Mouse (Mus musculus) gastrocnemius, adult 8-10 months (tissue): ENCODE results near the gene Colq. TPM values are rescaled to one million over a fixed set of nuclear protein-coding genes. Genes with fewer than 3 reads are reported as not detected.

ENCODE experiments used
- DNase-seq, 2 experiments: peaks; one replicate each; pipeline ENCODE4 v3.0.0; 2022; ENCODE audit warnings: low spot score in 2 of 2
- total RNA-seq, 4 experiments: library from RNA; stranded (reverse); gene quantifications; 2 replicates each; pipeline ENCODE4 v1.2.4; 2022

The Colq gene
- total RNA-seq, 4 experiments from 2014 or later = 5.7 to 7.2 (median 6.1) TPM

DNA sequence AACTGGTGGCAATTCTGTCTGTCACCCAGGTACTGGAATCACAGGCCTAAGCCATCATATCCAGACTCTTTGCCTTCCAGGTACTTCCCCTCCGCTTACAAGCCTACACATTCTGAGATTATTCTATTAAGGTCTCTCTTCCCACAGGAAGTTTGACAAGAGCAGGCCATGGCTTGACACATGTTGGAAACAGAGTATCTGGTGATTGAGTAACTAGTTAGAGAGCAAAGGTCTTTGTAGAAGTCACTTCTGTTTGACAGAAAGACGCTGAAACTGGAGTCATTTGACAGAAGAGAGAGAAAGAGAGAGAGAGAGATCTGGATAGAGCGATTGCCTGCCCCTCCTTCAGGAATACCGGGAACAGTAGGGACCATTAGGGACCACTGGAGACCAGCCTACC, 60.3 kb downstream of the Colq start:
- no peak for DNase-seq

GRCm38 (mm10) chr14:31525040-31525810, 65.9 kb downstream of the Colq start:
- no peak for DNase-seq

- DNase-seq = no peak
Measured at GRCm38 (mm10) chr14:31521318-31521717, 69.8 kb downstream of the Colq start.

GRCm38 (mm10) chr14:31519165-31519564, 72.0 kb downstream of the Colq start:
- no peak for DNase-seq

- no peak for DNase-seq
Measured at GRCm38 (mm10) chr14:31515895-31516294, 75.2 kb downstream of the Colq start.

GRCm38 (mm10) chr14:31510322-31510721, 80.8 kb downstream of the Colq start:
- no peak for DNase-seq

DNA sequence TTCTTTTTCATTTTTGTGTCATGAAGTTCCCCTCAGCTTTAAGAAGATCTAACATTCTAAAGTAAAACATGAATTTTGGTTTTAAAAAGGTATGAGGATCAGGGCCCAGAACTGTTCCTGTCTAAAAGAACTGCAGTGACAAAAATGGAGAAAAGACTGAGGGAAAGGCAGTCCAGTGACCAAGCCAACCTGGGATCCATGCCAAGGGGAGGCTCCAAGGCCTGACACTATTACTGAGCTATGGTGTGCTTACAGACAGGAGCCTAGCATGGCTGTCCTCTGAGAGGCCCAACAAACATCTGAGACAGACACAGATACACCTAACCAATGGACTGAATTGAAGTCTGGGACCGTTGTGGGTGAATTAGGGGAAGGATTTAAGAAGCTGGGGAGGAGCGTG, 81.2 kb downstream of the Colq start:
- no peak for DNase-seq

DNA sequence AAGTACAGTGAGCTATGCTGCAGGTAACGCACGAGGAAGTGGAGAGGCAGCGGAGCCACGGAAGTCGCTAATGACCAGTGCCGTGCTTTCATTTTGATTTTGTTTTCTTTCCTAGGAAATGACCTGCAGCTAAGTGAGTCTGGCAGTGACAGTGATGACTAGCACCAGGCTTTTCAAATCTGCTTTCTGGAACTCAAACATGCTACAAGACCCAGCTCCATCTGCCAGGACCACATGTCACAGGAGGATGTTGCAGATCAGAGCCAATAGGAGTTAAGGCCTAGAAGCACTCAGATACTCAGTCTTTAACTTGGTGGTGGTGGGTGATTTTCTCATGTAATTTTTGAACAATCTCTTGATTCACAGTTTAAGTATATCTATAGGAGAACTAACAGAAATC, 84.7 kb downstream of the Colq start:
- DNase-seq = no peak

- peak; percentile 60 to 78 for DNase-seq
Measured at GRCm38 (mm10) chr14:31503406-31503805, 87.7 kb downstream of the Colq start.

DNA sequence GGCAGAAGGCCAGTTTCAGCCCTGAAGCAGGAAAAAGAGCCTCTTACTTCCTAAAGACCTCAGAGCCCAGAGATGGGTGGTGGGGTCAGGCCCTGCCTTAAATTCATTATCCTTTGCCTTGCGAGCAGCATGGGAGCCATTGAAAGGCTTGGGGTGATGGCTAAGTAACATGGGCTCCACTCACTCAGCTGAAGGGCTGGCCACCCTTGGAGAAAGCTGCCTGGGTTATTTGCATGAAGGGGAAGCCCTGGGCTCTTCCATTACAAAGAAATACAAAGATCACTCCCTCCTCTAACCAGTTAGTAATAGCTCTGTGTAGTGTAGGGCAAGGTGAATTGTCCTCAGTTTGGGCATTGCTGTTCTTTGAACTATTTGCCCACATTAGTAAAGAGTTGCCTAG, 91.6 kb downstream of the Colq start:
- DNase-seq = no peak

DNA sequence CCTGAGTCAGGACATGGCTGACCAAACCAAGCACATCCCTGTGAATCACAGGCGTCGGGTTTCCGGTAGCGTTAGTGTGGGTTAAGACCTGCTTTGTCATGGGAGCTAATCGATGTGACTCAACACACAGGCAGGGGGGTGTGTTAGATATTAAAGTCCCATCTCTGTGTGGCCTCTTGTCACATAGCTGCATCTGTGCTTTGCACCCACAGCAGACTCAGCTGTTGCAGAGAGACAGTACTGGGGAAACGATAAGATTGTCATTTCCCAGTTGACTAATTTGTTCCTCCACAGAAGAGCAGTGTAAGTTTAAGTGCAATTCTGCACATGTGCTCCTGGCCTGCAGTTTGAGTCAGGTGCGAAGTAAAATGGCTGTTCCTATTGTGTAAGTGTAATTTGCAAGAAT, 94.9 kb downstream of the Colq start:
- DNase-seq = no peak

- DNase-seq = no peak
Measured at GRCm38 (mm10) chr14:31495538-31495937, 95.6 kb downstream of the Colq start.

GRCm38 (mm10) chr14:31494975-31495455, 96.1 kb downstream of the Colq start, which contains the start of gene Mettl6:
TSS of gene Mettl6 (minus strand) at chr14:31495040.
- DNase-seq = peak; percentile 80 to 81

DNA sequence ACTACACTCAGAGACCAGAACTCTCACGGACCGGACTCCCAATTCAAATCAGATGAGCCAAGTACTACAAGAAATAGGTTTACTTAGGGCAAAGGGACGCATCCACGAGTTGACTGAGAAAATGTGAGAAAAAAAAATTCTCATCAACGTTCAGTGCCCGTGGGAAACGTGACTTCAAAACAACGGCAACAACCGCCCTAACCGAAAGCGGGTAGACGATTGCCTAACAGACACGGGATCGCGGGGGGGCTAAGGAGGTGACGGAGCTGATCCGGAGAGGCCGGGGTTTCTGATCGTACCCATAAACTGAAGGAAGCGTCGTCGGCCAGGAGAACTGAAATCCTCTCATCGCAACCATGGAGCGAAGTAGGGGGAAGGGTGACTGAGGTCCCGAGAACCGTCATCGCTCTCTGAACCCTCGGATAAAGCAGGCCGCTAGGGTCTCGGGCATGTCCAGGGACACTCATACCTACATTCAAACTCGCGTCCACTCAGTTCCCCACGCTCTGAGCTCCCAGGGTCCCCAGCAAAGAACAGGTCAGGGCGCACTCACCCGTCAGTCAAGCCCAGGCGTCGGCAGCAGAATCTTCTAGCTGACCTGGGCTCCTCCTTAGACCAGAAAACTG, 96.7 kb downstream of the Colq start, which contains the start of gene Eaf1:
Gene Eaf1, plus strand, starts transcription at position 51 of the 626 bp plus-strand sequence.
- DNase-seq = no peak

GRCm38 (mm10) chr14:31493901-31494300, 97.2 kb downstream of the Colq start:
- no peak for DNase-seq

GRCm38 (mm10) chr14:31488055-31488454, 103.1 kb downstream of the Colq start:
- DNase-seq = no peak

- DNase-seq = no peak
Measured at GRCm38 (mm10) chr14:31486465-31486864, 104.7 kb downstream of the Colq start.

DNA sequence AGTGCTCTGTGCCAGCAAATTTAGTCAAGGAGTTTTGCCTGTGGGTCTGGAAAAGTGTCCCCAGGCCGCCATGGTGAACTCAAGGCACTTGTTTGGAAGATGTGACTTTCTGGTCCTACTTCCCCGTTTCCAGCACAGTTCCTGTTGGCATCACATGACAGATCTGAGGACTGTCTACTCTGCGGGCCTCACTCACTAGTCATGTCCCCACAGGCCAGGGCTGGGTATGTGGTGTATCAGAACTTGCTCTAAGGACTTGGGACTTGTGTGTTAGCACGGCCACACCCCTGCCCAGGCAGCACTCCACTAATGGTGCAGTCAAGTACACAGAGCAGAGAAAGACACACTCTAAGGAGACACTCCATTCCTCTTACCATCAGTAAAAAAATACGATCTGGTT, 108.7 kb downstream of the Colq start:
- DNase-seq = no peak

DNA sequence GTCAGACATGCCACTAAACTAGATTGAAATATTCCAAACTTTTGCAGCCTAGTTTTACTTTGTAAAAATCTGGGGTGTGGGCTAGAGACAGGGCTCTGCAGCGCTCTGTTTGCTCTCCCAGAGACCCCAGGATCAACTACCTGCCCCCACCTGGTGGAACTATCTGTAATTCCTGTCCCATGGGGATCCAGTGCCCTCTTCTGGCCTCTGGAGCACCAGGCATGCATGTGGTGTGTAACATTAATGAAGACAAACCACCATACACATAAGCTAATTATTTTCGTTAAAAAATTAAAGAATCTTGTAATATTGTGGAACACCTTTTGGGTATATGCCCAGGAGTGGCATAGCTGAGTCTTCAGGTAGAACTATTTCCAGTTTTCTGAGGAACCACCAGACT, 117.8 kb downstream of the Colq start:
- no peak for DNase-seq
